Mouse (Mus musculus): ENCODE results near the gene Olfr1317.

Olfr1317 gene

DNA sequence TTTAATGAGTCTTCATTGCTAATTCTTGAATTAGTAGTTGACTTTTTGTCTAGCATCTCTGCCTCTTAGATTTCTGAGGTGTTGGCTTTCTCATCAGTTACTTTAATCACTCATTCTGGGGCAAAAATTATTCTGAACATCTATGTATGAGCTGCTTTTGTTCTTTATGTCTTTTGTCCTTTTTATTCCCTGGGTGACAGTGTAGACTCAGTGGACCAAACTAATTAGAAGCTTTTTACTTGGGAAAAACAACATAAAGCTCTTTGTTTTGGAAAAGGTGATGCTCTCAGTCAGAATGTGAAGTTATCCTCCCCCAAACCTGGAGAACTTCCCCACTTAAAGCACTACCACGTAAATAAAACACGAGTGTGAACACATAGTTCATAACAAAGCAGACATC lies at the start of gene Olfr1317:
Olfr1317 (plus strand) TSS at position 301 of the 400 bp plus-strand sequence.
- no peak for DNase-seq (ENCODE audit: low spot score in 2 of 2)

- no peak for DNase-seq (ENCODE audit: low spot score in 2 of 2)
Observed at GRCm38 (mm10) chr2:112096681-112097080, 43.4 kb upstream of the Olfr1317 start, which contains the start of gene Olfr1314. Olfr1314 (minus strand) TSS chr2:112096781.

- no peak for DNase-seq (ENCODE audit: low spot score in 2 of 2)
Observed at GRCm38 (mm10) chr2:112115340-112115739, 24.8 kb upstream of the Olfr1317 start, which contains the start of gene Olfr1315-ps1. Olfr1315-ps1 (minus strand) TSS chr2:112115440.

GRCm38 (mm10) chr2:112134877-112135276 lies 5.3 kb upstream of the Olfr1317 start, which contains the start of gene Olfr1316:
Olfr1316 (minus strand) TSS chr2:112134977.
- DNase-seq (ENCODE audit: low spot score in 2 of 2), result no peak

GRCm38 (mm10) chr2:112153898-112154297 lies 13.8 kb downstream of the Olfr1317 start, which contains the start of gene Olfr1318:
Olfr1318 (plus strand) TSS chr2:112154198.
- DNase-seq (ENCODE audit: low spot score in 2 of 2), result no peak
